Mouse (Mus musculus): ENCODE measurements around the gene Gm8773.

Gm8773 gene

GRCm38 (mm10) chr5:5573749-5574317 lies at the start of gene Gm8773:
Gm8773 (plus strand) TSS chr5:5573799.
- in situ Hi-C loops (cut with MboI; ENCODE audit: unreplicated experiment in 2 of 2), result no loop called here

DNA sequence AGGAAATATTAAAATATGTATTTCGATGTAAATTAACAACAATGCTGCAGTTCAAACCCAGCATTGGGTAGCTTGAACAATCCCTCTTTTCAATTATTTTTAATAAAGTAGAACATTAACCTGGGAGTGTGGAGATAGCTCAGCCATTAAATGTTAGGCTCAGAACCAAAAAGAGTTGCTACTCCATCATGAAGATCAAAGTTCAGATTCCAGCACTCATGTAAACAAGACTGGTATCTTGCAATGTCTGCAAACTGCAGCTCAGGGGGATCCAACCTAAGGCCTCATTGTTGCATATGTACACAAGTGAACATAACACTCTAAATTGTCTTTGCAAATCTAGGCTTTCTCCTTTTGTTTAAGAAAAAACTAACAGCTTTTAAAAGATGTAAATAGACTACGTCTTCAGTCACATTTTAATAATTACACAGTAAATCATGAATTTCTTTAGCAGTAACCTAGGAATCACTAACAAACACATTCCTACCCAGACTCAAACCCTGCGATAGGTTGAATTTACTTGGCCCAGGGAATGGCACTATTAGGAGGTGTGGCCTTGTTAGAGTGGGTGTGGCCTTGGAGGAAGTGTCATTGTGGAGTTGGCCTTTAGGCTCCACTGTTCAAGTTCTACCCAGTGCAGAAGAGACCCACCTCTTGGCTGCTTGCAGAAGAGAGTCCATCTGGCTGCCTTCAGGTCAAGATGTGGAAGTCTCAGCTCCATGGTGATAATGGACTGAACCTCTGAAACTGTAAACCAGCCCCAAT lies 39.8 kb upstream of the Gm8773 start:
- in situ Hi-C loops (cut with MboI; ENCODE audit: unreplicated experiment in 2 of 2), result no loop called here

- in situ Hi-C loops (cut with MboI; ENCODE audit: unreplicated experiment in 2 of 2), result no loop called here
Measured at GRCm38 (mm10) chr5:5536131-5536530, 37.5 kb upstream of the Gm8773 start.

DNA sequence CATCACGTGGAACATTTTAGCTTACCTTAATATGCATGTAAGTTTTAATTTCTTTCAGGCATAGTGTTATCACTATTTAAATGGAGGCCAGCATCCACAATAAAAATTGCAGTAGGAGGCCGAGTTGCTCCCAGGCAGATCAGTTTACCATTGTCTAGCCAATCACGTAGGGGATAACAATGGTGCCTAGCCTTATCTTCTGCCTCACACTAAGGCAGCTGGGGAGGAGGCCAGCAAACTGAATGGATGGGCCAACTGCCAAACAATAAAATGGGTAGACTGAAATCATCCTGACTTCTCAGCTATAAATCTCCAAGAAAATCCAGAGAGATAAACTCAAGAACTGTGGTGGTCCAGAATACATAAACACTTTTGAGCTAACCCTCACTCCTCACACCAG lies 33.8 kb upstream of the Gm8773 start:
- in situ Hi-C loops (cut with MboI; ENCODE audit: unreplicated experiment in 2 of 2), result no loop called here

DNA sequence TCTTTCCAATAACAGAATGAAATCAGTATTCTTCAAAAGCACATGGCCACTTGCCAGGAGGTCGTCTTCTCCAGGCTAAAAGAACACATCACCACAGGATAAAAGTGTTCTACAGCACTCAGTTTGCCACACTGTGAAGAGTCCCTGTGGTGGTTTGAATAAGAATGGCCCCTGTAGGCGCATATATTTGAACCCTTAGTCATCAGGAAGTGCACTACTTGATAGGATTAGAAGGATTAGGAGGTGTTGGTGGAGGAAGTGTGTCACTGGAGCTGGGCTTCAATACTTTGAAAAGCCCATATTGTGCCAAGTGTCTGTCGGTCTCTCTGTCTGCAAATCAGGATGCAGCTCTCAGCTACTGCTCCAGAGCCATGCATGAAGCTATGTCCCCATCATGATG lies 33.2 kb upstream of the Gm8773 start:
- in situ Hi-C loops (cut with MboI; ENCODE audit: unreplicated experiment in 2 of 2), result no loop called here

GRCm38 (mm10) chr5:5551110-5551509 lies 22.5 kb upstream of the Gm8773 start:
- in situ Hi-C loops (cut with MboI; ENCODE audit: unreplicated experiment in 2 of 2), result no loop called here

DNA sequence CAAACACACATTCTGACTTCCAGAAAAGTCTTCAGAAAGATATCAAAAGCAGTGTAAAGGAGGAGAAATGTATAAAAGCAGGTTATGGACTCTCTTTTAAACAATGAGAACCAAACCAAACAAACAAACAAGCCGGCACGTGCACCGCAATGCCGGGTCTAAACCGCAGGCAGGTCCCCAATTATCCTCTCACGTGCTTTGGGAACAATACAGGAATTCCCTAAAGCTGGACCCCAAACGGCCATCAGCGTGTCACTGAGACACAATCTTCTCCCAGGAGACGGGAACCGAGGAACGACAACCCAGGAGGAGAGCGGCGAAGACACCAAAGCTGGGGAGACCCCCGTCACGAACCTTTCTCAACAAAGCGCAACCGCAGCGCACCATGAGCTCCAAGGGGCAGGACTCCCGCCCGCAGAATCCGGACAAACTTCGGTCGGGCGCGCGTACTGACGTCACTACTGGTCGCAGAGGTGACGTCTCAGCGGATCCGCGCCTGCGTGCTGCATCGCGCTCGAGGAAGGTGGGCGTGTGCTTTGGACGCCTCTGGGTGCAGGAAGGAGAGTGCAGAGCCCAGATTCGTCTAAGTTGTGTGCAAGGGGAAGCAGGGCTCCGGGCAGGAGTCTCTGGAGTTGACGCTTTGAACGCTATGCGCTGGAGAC lies 14.4 kb upstream of the Gm8773 start, which contains the start of gene Gtpbp10:
Gtpbp10 (minus strand) TSS at position 460 of the 662 bp plus-strand sequence.
- in situ Hi-C loops (cut with MboI; ENCODE audit: unreplicated experiment in 2 of 2), result no loop called here

- in situ Hi-C loops (cut with MboI; ENCODE audit: unreplicated experiment in 2 of 2), result no loop called here
Measured at GRCm38 (mm10) chr5:5559798-5560197, 13.8 kb upstream of the Gm8773 start.

- in situ Hi-C loops (cut with MboI; ENCODE audit: unreplicated experiment in 2 of 2), result no loop called here
Measured at GRCm38 (mm10) chr5:5561041-5561706, 12.4 kb upstream of the Gm8773 start.

GRCm38 (mm10) chr5:5562435-5562834 lies 11.2 kb upstream of the Gm8773 start:
- in situ Hi-C loops (cut with MboI; ENCODE audit: unreplicated experiment in 2 of 2), result no loop called here

DNA sequence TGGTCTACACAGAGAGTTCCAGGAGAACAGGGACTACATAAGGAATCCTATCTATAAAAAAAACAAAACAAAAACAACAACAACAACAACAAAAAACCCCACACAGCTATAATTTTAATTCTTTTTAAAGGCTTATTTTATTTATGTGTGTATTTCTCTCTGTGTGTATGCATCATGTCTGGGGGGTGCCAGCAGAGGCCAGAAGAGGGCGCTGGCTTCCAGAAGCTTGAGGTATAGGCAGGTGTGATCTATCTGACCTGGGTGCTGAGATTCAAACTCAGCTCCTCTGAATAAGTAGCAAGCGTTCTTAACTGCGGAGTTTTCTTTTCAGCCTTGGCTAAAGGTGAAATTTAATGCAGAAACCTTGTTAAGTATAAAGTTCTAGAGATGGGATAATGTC lies 14.1 kb downstream of the Gm8773 start:
- in situ Hi-C loops (cut with MboI; ENCODE audit: unreplicated experiment in 2 of 2), result no loop called here

DNA sequence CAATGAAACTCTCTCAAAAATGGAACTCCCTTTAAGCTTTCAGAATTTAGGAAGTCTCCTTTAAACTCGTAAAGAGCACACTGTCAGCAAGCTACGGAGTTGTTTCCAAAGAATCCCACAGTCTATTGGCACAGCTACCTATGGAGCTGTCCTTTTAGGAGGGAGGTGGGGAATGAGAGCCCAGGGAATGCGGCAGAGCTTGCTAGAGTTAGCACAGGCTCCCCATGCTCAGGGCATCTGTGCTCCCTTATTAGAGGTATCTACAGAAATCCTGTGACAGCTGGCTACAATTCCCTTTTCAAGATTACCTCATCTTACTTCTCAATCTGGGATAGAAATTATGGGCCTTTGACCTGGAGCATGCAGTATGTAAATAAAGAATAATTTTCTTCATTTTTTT lies 36.9 kb downstream of the Gm8773 start:
- in situ Hi-C loops (cut with MboI; ENCODE audit: unreplicated experiment in 2 of 2), result no loop called here

- in situ Hi-C loops (cut with MboI; ENCODE audit: unreplicated experiment in 2 of 2), result no loop called here
Measured at GRCm38 (mm10) chr5:5618329-5618728, 44.7 kb downstream of the Gm8773 start.

GRCm38 (mm10) chr5:5625491-5625890 lies 51.9 kb downstream of the Gm8773 start:
- in situ Hi-C loops (cut with MboI; ENCODE audit: unreplicated experiment in 2 of 2), result no loop called here
